Mouse (Mus musculus) myocyte (in vitro differentiated cells): ENCODE measurements around the gene Fbxw8.

Experiments used
- MYOD1 ChIP-seq, 3 experiments: IDR thresholded peaks; one replicate each; pipeline ENCODE4 v1.6.1; 2011; ENCODE audit warnings: control low read depth in 2 of 3, low read depth in 2 of 3, mild to moderate bottlenecking in 2 of 3, moderate library complexity in 1 of 3; ENCODE audit not compliant: insufficient read length in 2 of 3, control insufficient read depth in 1 of 3
- MYOG ChIP-seq, 3 experiments: IDR thresholded peaks; one replicate each; pipeline ENCODE4 v1.6.1; 2011; ENCODE audit warnings: control low read depth in 2 of 3, low read depth in 2 of 3, mild to moderate bottlenecking in 2 of 3; ENCODE audit not compliant: insufficient read length in 2 of 3, control insufficient read depth in 1 of 3, insufficient read depth in 1 of 3
- POLR2A ChIP-seq: IDR thresholded peaks from one replicate; pipeline ENCODE4 v1.6.1; 2011; ENCODE audit warnings: low read depth, mild to moderate bottlenecking, control low read depth, moderate library complexity; ENCODE audit not compliant: insufficient read length
- POLR2AphosphoS2 ChIP-seq: IDR thresholded peaks from one replicate; pipeline ENCODE4 v1.6.1; 2011; ENCODE audit warnings: low read depth, control low read depth; ENCODE audit not compliant: insufficient read length
- REST ChIP-seq: IDR thresholded peaks from one replicate; pipeline ENCODE4 v1.6.1; 2011; ENCODE audit warnings: mild to moderate bottlenecking, control low read depth, moderate library complexity; ENCODE audit not compliant: insufficient read depth, insufficient read length
- SRF ChIP-seq: IDR thresholded peaks from one replicate; pipeline ENCODE4 v1.6.1; 2011; ENCODE audit warnings: low read depth; ENCODE audit not compliant: control insufficient read depth, insufficient read length
- USF1 ChIP-seq: IDR thresholded peaks from one replicate; pipeline ENCODE4 v1.6.1; 2011; ENCODE audit warnings: low read depth, mild to moderate bottlenecking, control low read depth, moderate library complexity

GRCm38 (mm10) chr5:118095849-118096248, 59.4 kb downstream of the Fbxw8 start:
- TF ChIP-seq REST (no peak), POLR2A (no peak), SRF (no peak), POLR2AphosphoS2 (no peak), USF1 (no peak), MYOG (IDR thresholded peaks at IDR 0.05; ENCODE audit: control insufficient read depth in 1 of 3, insufficient read depth in 1 of 3, insufficient read length in 2 of 3, low read depth in 2 of 3) (no peak), MYOD1 (IDR thresholded peaks at IDR 0.05; ENCODE audit: control insufficient read depth in 1 of 3, insufficient read length in 2 of 3, low read depth in 2 of 3) (no peak)
